Mouse (Mus musculus) neural tube, embryonic 13.5 days (tissue): ENCODE results near the gene Mef2d. TPM values are rescaled to one million over a fixed set of nuclear protein-coding genes. Genes with fewer than 3 reads are reported as not detected.
A peak's percentile ranks its signal among the peaks of the same experiment; 100 is the strongest.

Source experiments
- ATAC-seq: fragments of 200-750 bp; cut with Nextera tagmentation; 2 replicates; pipeline ENCODE4 v1.8.0; 2017; ENCODE audit warnings: low read depth, mild to moderate bottlenecking, moderate TSS enrichment, moderate library complexity
- H3K27ac ChIP-seq: fragments of 300-500 bp; sonication (generic); replicated peaks from 2 replicates; pipeline ENCODE4 v1.5.1; 2015; ENCODE audit warnings: moderate library complexity, mild to moderate bottlenecking, inconsistent platforms
- H3K27me3 ChIP-seq: fragments of 300-500 bp; sonication (generic); 2 replicates; pipeline ENCODE4 v1.6.1; 2015; ENCODE audit warnings: mild to moderate bottlenecking, inconsistent platforms
- H3K36me3 ChIP-seq: fragments of 300-500 bp; sonication (generic); 2 replicates; pipeline ENCODE4 v1.6.1; 2015; ENCODE audit warnings: mild to moderate bottlenecking, inconsistent platforms
- H3K4me1 ChIP-seq: fragments of 300-500 bp; sonication (generic); replicated peaks from 2 replicates; pipeline ENCODE4 v1.6.1; 2015; ENCODE audit warnings: inconsistent platforms
- H3K4me2 ChIP-seq: fragments of 300-500 bp; sonication (generic); 2 replicates; pipeline ENCODE4 v1.6.1; 2015; ENCODE audit warnings: inconsistent platforms, mild to moderate bottlenecking, moderate library complexity
- H3K4me3 ChIP-seq: fragments of 300-500 bp; sonication (generic); 2 replicates; pipeline ENCODE4 v1.5.1; 2015; ENCODE audit warnings: mild to moderate bottlenecking, inconsistent platforms
- H3K9ac ChIP-seq: fragments of 300-500 bp; sonication (generic); 2 replicates; pipeline ENCODE4 v1.6.1; 2015; ENCODE audit warnings: moderate library complexity, mild to moderate bottlenecking, inconsistent platforms
- H3K9me3 ChIP-seq: fragments of 300-500 bp; sonication (generic); 2 replicates; pipeline ENCODE4 v1.6.1; 2016; ENCODE audit warnings: inconsistent platforms
- WGBS: fragments of 180-500 bp; shearing (Covaris S2); methylation state at CpG from one replicate; pipeline ENCODE4 v1.1.7; 2015; 5-methylcytosine and 5-hydroxymethylcytosine counted together
- polyA plus RNA-seq: library from polyadenylated mRNA; unstranded; fragments of >200 nt; fragmentation: Nextera tagmentation; extraction: Ambion mirVana; gene quantifications from 2 replicates; pipeline ENCODE4 v1.2.1, GENCODE M21; 2015

The Mef2d gene
- polyA plus RNA-seq, 1 experiment from 2014 or later, result 15.9 TPM

DNA sequence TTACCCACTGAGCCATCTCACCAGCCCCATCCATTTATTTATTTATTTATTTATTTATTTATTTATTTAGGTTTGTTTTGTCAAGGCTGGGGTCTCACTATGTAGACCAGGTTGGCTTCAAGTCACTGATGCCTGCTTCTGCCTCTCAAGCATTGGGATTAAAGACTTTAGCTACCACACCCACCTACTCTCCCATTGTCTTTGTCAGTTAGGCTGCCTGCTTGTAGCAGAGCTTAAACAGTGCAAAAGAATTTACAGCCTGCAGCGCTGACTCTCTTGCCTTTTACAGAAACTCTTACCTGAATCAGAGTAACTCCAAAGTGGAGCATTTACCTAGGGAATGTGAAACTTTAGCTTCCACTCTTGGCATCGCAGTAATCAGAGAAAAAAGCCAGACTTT is 12.1 kb downstream of the Mef2d start:
- Histone ChIP-seq H3K9ac (no peak overlapping the region), H3K4me3 (no peak overlapping the region), H3K27ac (no peak overlapping the region), H3K36me3 (peaks cover 29% of the 10 kb centered on the region), H3K4me1 (peaks cover 60% of the 10 kb centered on the region), H3K9me3 (no peaks in the 10 kb centered on the region), H3K27me3 (no peaks in the 10 kb centered on the region), H3K4me2 (no peak overlapping the region)
- WGBS, result 57% methylated on average over 2 of the region's 2 CpGs
- ATAC-seq, result no peak

DNA sequence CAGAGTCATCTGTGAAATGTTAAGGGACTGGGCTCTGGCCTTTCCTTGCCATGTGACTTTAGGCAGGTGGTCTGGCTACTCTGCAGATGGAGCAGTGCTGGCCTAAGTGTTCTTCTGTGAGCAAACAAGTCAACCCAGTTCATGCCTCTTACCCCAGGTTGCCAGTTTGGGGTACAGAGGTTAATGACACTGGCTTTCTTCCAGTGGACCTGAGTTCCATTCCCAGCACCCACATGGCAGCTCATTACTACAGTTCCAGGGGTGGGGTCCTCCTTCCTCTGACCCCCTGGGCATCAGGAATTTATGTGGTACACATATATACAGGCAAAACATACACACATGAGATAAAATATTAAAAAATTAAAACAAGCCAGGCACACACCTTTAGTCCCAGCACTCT is 14.6 kb downstream of the Mef2d start:
- Histone ChIP-seq H3K4me2 (no peak overlapping the region), H3K9me3 (no peaks in the 10 kb centered on the region), H3K4me3 (no peak overlapping the region), H3K27ac (no peak overlapping the region), H3K9ac (no peak overlapping the region), H3K27me3 (no peaks in the 10 kb centered on the region), H3K36me3 (peaks cover 54% of the 10 kb centered on the region), H3K4me1 (peaks cover 35% of the 10 kb centered on the region)
- ATAC-seq, result no peak

GRCm38 (mm10) chr3:88157771-88158597 is 15.8 kb downstream of the Mef2d start:
- Histone ChIP-seq H3K9ac (peak overlapping the region; percentile 45; the same call in 1 of the 2 replicates), H3K27me3 (no peaks in the 10 kb centered on the region), H3K4me2 (0 out of 2 replicates have a peak overlapping the region, but pooled peaks have one; percentile 5), H3K4me3 (no peak overlapping the region), H3K9me3 (no peaks in the 10 kb centered on the region), H3K36me3 (peaks cover 66% of the 10 kb centered on the region), H3K27ac (peak overlapping the region; percentile 61), H3K4me1 (peaks cover 23% of the 10 kb centered on the region)
- WGBS, result 19% methylated on average over 23 of the region's 23 CpGs
- ATAC-seq, result peak; percentile 64

DNA sequence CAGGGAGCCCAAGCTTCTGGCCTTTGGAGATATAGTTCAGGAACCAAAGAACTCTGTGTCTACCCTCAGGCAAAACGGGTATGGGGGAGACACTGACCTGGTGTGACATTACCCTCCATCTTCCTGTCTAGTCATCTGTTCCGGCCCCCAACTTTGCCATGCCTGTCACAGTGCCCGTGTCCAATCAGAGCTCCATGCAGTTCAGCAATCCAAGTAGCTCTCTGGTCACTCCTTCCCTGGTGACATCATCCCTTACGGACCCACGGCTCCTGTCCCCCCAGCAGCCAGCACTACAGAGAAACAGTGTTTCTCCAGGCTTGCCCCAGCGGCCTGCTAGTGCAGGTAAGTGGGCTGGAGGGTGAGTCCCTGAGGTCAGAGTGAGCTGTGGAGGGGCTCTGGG is 16.8 kb downstream of the Mef2d start:
- ATAC-seq, result no peak
- Histone ChIP-seq H3K27me3 (no peaks in the 10 kb centered on the region), H3K9ac (no peak overlapping the region), H3K9me3 (no peaks in the 10 kb centered on the region), H3K4me3 (no peak overlapping the region), H3K27ac (no peak overlapping the region), H3K4me2 (no peak overlapping the region), H3K4me1 (peaks cover 16% of the 10 kb centered on the region), H3K36me3 (peaks cover 74% of the 10 kb centered on the region)
- 89% methylated on average over 6 of the region's 6 CpGs for WGBS

DNA sequence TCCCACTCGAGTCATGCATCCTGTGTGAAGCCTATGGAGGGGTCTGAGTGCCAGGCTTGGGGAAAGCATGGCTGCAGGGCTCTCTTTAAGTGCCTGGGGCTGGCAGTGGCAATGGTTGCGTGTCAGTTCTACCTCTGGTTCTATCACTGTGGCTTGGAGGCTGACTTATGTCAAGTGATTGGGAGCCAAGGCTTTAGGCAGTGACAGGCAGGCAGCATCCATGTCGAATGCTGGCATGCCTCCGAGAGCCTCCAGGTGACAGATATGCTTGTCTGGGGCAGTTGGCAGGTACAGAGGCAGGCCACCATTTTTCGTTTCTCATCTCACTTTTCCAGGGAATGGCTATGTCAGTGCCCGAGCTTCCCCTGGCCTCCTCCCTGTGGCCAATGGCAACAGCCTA is 18.7 kb downstream of the Mef2d start:
- Histone ChIP-seq H3K4me1 (peaks cover 16% of the 10 kb centered on the region), H3K4me3 (no peak overlapping the region), H3K4me2 (no peak overlapping the region), H3K27ac (no peak overlapping the region), H3K36me3 (peaks cover 88% of the 10 kb centered on the region), H3K9me3 (no peaks in the 10 kb centered on the region), H3K9ac (no peak overlapping the region), H3K27me3 (no peaks in the 10 kb centered on the region)
- no peak for ATAC-seq
- WGBS, result 83% methylated on average over 6 of the region's 6 CpGs

DNA sequence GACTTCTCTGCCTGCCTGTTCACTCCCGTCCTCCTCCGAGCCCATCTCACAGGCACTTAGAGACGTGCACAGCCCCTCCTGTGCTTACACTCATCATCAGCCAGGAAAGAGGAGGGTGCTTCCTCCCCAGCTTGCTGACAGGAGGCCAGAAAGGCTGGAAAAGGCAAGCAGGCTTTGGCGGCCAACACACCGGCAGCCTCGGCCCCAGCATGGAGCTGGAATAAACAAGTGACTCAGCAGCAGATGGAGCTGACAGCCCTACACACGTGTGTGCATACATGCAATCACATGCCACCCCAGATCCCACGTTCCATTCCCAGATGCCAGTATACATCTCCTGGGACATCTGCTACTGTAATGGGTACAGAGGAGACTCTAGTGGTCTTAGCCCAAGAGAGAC is 20.1 kb downstream of the Mef2d start:
- no peak overlapping the region for H3K4me3 ChIP-seq
- H3K9me3 ChIP-seq, result no peaks in the 10 kb centered on the region
- no peak for ATAC-seq
- H3K4me1 ChIP-seq, result peaks cover 12% of the 10 kb centered on the region
- H3K36me3 ChIP-seq, result peaks cover 90% of the 10 kb centered on the region
- no peak overlapping the region for H3K4me2 ChIP-seq
- H3K27me3 ChIP-seq, result no peaks in the 10 kb centered on the region
- 89% methylated on average over 8 of the region's 8 CpGs for WGBS
- H3K9ac ChIP-seq, result no peak overlapping the region
- no peak overlapping the region for H3K27ac ChIP-seq

DNA sequence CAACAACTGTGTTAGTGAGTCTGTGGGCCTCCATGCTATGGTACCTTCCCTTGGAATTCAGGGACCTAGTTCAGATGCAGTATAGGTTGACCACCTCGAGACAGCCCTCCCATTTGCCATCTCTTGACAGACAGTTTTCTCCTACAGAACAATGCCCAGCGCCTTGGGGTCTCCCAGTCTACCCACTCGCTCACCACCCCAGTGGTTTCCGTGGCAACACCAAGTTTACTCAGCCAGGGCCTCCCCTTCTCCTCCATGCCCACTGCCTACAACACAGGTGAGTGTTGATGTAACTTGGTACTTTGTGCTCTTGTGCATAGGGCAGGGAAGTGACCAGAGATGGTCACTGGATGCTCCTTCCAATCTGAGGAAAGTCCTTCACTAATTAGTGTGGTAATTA is 20.6 kb downstream of the Mef2d start:
- Histone ChIP-seq H3K27me3 (no peaks in the 10 kb centered on the region), H3K9ac (no peak overlapping the region), H3K27ac (no peak overlapping the region), H3K36me3 (peaks cover 96% of the 10 kb centered on the region), H3K4me1 (peaks cover 6% of the 10 kb centered on the region), H3K9me3 (no peaks in the 10 kb centered on the region), H3K4me3 (no peak overlapping the region), H3K4me2 (no peak overlapping the region)
- no peak for ATAC-seq
- WGBS, result 70% methylated on average over 4 of the region's 4 CpGs

DNA sequence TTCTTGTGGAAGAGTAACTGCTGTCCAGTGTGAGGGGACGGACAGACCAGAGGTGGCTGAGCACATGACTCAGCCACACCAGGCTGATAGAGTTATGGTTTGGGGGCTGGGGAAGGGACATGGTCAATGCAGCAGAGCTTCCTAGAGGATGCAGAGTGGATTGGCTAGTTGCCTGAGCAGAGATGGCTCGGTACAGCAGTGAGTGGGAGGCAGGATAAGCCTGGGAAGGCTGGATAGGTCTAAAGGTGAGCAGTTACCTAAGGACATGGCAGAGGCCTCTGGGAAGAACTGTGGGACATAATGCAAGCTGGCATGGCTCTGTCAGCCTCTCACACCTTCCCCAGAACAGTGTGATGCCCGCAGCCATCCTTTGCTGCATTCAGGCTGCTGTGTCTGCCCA is 21.7 kb downstream of the Mef2d start:
- H3K27ac ChIP-seq, result no peak overlapping the region
- no peak overlapping the region for H3K4me2 ChIP-seq
- ATAC-seq, result no peak
- H3K4me1 ChIP-seq, result no peaks in the 10 kb centered on the region
- 82% methylated on average over 3 of the region's 3 CpGs for WGBS
- H3K9ac ChIP-seq, result no peak overlapping the region
- peaks cover 96% of the 10 kb centered on the region for H3K36me3 ChIP-seq
- H3K9me3 ChIP-seq, result no peaks in the 10 kb centered on the region
- no peak overlapping the region for H3K4me3 ChIP-seq
- no peaks in the 10 kb centered on the region for H3K27me3 ChIP-seq

- ATAC-seq, result no peak
- Histone ChIP-seq H3K9me3 (no peaks in the 10 kb centered on the region), H3K4me3 (no peak overlapping the region), H3K4me1 (no peaks in the 10 kb centered on the region), H3K27me3 (no peaks in the 10 kb centered on the region), H3K36me3 (peaks cover 96% of the 10 kb centered on the region), H3K27ac (no peak overlapping the region), H3K9ac (no peak overlapping the region), H3K4me2 (no peak overlapping the region)
- 82% methylated on average over 3 of the region's 3 CpGs for WGBS
Measured at GRCm38 (mm10) chr3:88164263-88164662, 22.1 kb downstream of the Mef2d start.

GRCm38 (mm10) chr3:88166056-88166455 is 23.9 kb downstream of the Mef2d start:
- 94% methylated on average over 5 of the region's 5 CpGs for WGBS
- Histone ChIP-seq H3K9me3 (no peaks in the 10 kb centered on the region), H3K9ac (no peak overlapping the region), H3K4me1 (no peaks in the 10 kb centered on the region), H3K27me3 (no peaks in the 10 kb centered on the region), H3K27ac (no peak overlapping the region), H3K4me2 (no peak overlapping the region), H3K4me3 (no peak overlapping the region), H3K36me3 (peaks cover 96% of the 10 kb centered on the region)
- no peak for ATAC-seq

DNA sequence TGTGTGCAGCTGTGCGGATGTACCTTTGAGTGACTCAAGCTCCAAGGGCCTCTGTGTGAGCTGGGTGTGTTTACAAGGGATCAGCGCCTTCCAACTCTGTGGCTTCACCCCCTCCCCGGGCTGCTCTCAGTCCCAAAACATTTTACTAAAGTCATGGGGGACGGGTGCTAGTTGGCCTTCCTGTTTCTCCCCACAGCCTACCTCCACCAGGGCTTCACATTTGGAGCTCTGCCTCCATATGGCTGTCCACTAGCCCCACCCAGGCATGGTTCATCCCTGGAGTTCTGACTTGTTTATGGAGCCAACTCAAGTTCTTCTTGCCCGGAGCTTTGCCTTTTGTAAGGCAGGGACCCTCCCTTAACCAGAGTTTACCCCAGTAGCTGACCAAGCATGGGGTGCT is 28.2 kb downstream of the Mef2d start:
- Histone ChIP-seq H3K9me3 (no peaks in the 10 kb centered on the region), H3K36me3 (peaks cover 83% of the 10 kb centered on the region), H3K4me1 (no peaks in the 10 kb centered on the region), H3K9ac (no peak overlapping the region), H3K27me3 (no peaks in the 10 kb centered on the region), H3K27ac (no peak overlapping the region), H3K4me2 (no peak overlapping the region), H3K4me3 (no peak overlapping the region)
- 92% methylated on average over 5 of the region's 5 CpGs for WGBS
- no peak for ATAC-seq

DNA sequence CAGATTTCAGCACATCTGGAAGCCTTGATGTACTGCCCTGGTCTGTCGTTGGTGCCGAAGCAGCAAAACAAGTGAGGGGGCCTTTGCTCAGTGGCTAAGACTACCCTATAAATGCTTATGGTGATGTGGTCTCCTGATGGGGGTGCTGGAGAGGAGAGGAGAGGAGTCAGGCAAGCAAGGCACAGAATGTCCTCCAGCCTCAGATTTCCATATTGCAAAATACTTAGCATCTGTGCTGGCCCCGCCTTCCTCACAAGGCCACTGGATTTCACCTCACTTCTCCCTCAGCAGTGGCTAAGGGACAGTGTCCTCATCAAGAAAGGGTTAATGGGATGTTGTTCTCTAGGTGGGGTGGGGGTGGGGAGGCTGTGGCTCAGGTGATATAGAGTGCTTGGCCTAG is 30.3 kb downstream of the Mef2d start:
- Histone ChIP-seq H3K36me3 (peaks cover 64% of the 10 kb centered on the region), H3K9ac (no peak overlapping the region), H3K4me1 (peaks cover 8% of the 10 kb centered on the region), H3K9me3 (no peaks in the 10 kb centered on the region), H3K4me3 (no peak overlapping the region), H3K27ac (no peak overlapping the region), H3K27me3 (no peaks in the 10 kb centered on the region), H3K4me2 (no peak overlapping the region)
- WGBS, result 89% methylated on average over 3 of the region's 3 CpGs
- no peak for ATAC-seq

DNA sequence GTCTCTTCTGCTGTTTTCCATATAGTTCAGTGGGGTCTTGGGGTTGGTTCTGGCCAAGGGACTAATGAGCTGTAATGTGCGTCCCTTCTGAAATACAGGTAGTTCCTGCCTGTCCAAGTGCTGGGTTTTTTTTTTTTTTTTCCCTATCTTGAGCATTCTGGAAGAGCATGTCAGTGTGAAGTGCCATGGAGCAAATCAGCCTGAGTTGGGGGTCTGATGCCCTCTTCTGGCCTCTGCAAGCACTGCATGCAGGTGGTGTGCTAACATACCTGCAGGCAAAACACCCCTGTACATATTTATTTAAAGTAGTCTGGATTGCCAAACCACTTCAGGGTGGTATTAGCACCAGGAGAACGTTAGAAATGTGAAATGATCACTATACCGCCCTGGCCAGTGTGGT is 31.2 kb downstream of the Mef2d start:
- peaks cover 55% of the 10 kb centered on the region for H3K36me3 ChIP-seq
- H3K9me3 ChIP-seq, result no peaks in the 10 kb centered on the region
- H3K27me3 ChIP-seq, result no peaks in the 10 kb centered on the region
- H3K4me1 ChIP-seq, result peaks cover 8% of the 10 kb centered on the region
- no peak overlapping the region for H3K4me3 ChIP-seq
- H3K4me2 ChIP-seq, result no peak overlapping the region
- H3K27ac ChIP-seq, result no peak overlapping the region
- ATAC-seq, result no peak
- H3K9ac ChIP-seq, result no peak overlapping the region
- WGBS, result 52% methylated on average over 3 of the region's 3 CpGs
